Mouse (Mus musculus) limb, embryonic 12.5 days (tissue): ENCODE results near the gene Kcnn1. TPM values are rescaled to one million over a fixed set of nuclear protein-coding genes. Genes with fewer than 3 reads are reported as not detected.

Experiments used
- ATAC-seq: fragments of 200-750 bp; cut with Nextera tagmentation; 2 replicates; pipeline ENCODE4 v1.8.0; 2017; ENCODE audit warnings: low read depth, moderate TSS enrichment; ENCODE audit not compliant: insufficient number of reproducible peaks, insufficient read depth, low FRiP score, low TSS enrichment
- H3K27ac ChIP-seq: fragments of 300-500 bp; sonication (generic); 2 replicates; pipeline ENCODE4 v1.5.1; 2016; ENCODE audit warnings: mild to moderate bottlenecking, moderate library complexity
- H3K27me3 ChIP-seq: fragments of 300-500 bp; sonication (generic); 2 replicates; pipeline ENCODE4 v1.6.1; 2016; ENCODE audit warnings: mild to moderate bottlenecking, moderate library complexity
- H3K36me3 ChIP-seq: fragments of 300-500 bp; sonication (generic); 2 replicates; pipeline ENCODE4 v1.6.1; 2016; ENCODE audit warnings: mild to moderate bottlenecking, moderate library complexity
- H3K4me1 ChIP-seq: fragments of 300-500 bp; sonication (generic); replicated peaks from 2 replicates; pipeline ENCODE4 v1.6.1; 2016
- H3K4me2 ChIP-seq: fragments of 300-500 bp; sonication (generic); 2 replicates; pipeline ENCODE4 v1.6.1; 2016; ENCODE audit warnings: mild to moderate bottlenecking, moderate library complexity
- H3K4me3 ChIP-seq: fragments of 300-500 bp; sonication (generic); replicated peaks from 2 replicates; pipeline ENCODE4 v1.5.1; 2016; ENCODE audit warnings: mild to moderate bottlenecking
- H3K9ac ChIP-seq: fragments of 300-500 bp; sonication (generic); replicated peaks from 2 replicates; pipeline ENCODE4 v1.6.1; 2016; ENCODE audit warnings: mild to moderate bottlenecking, moderate library complexity
- H3K9me3 ChIP-seq: fragments of 300-500 bp; sonication (generic); 2 replicates; pipeline ENCODE4 v1.6.1; 2016; ENCODE audit warnings: mild to moderate bottlenecking, moderate library complexity
- WGBS: fragments of 180-500 bp; shearing (Covaris S2); methylation state at CpG from one replicate; pipeline ENCODE4 v1.1.7; 2016; 5-methylcytosine and 5-hydroxymethylcytosine counted together
- polyA plus RNA-seq: library from polyadenylated mRNA; unstranded; fragments of >200 nt; fragmentation: Nextera tagmentation; extraction: Ambion mirVana; gene quantifications from 2 replicates; pipeline ENCODE4 v1.2.1, GENCODE M21; 2016

The Kcnn1 gene
- polyA plus RNA-seq: 4.3 and 6.0 TPM in 2 replicates

- H3K9ac ChIP-seq: peak within 1 kb of the TSS; percentile 71
- H3K4me1 ChIP-seq: peaks cover 54% of the 10 kb centered on the region
- peak within 1 kb of the TSS; percentile 84; the same call in 1 of the 2 replicates for H3K27ac ChIP-seq
- WGBS: under 1% methylated on average over 53 of the region's 55 CpGs
- H3K4me2 ChIP-seq: peak within 1 kb of the TSS; percentile 96
- no peaks in the 10 kb centered on the region for H3K9me3 ChIP-seq
- peak within 1 kb of the TSS; percentile 55 for H3K4me3 ChIP-seq
- peaks cover 34% of the 10 kb centered on the region for H3K27me3 ChIP-seq
- ATAC-seq: no peak
- peaks cover 6% of the 10 kb centered on the region; the same call in 1 of the 2 replicates for H3K36me3 ChIP-seq
Measured at GRCm38 (mm10) chr8:70862824-70863641, at the start of gene Kcnn1. Gene Kcnn1, minus strand, starts transcription at chr8:70863258.

- Histone ChIP-seq H3K27ac (no peak overlapping the region), H3K36me3 (peaks cover 66% of the 10 kb centered on the region), H3K9me3 (no peaks in the 10 kb centered on the region), H3K4me1 (peaks cover 6% of the 10 kb centered on the region), H3K4me2 (no peak overlapping the region), H3K27me3 (no peaks in the 10 kb centered on the region), H3K4me3 (no peak overlapping the region), H3K9ac (no peak overlapping the region)
- 92% methylated on average over 5 of the region's 5 CpGs for WGBS
- no peak for ATAC-seq
Measured at GRCm38 (mm10) chr8:70911596-70911995, 48.5 kb upstream of the Kcnn1 start.

GRCm38 (mm10) chr8:70907518-70907917 lies 44.5 kb upstream of the Kcnn1 start:
- ATAC-seq: no peak
- Histone ChIP-seq H3K9ac (no peak overlapping the region), H3K4me1 (peaks cover 15% of the 10 kb centered on the region), H3K27ac (no peak overlapping the region), H3K36me3 (peaks cover 25% of the 10 kb centered on the region), H3K9me3 (no peaks in the 10 kb centered on the region), H3K4me3 (no peak overlapping the region), H3K27me3 (peaks cover 1% of the 10 kb centered on the region; the same call in 1 of the 2 replicates), H3K4me2 (peak overlapping the region; percentile 95; the same call in 1 of the 2 replicates)
- WGBS: 91% methylated on average over 2 of the region's 2 CpGs

GRCm38 (mm10) chr8:70905831-70906736 lies 43.0 kb upstream of the Kcnn1 start, which contains the start of gene Map1s:
Gene Map1s, plus strand, starts transcription at chr8:70905932.
- H3K27ac ChIP-seq: peak within 1 kb of the TSS; percentile 91
- peak within 1 kb of the TSS; percentile 91 for H3K9ac ChIP-seq
- peaks cover 10% of the 10 kb centered on the region for H3K36me3 ChIP-seq
- peak within 1 kb of the TSS; percentile 95 for H3K4me2 ChIP-seq
- whole genome bisulfite sequencing: under 1% methylated on average over 85 of the region's 86 CpGs
- H3K4me1 ChIP-seq: peaks cover 15% of the 10 kb centered on the region
- no peaks in the 10 kb centered on the region for H3K9me3 ChIP-seq
- peak within 1 kb of the TSS; percentile 79 for H3K4me3 ChIP-seq
- peak; percentile 88 for ATAC-seq
- peaks cover 8% of the 10 kb centered on the region; the same call in 1 of the 2 replicates for H3K27me3 ChIP-seq

- Histone ChIP-seq H3K4me1 (peaks cover 15% of the 10 kb centered on the region), H3K27me3 (peaks cover 8% of the 10 kb centered on the region; the same call in 1 of the 2 replicates), H3K9ac (peak overlapping the region; percentile 91), H3K4me3 (peak overlapping the region; percentile 79), H3K9me3 (no peaks in the 10 kb centered on the region), H3K27ac (peak overlapping the region; percentile 91; the same call in 1 of the 2 replicates), H3K36me3 (peaks cover 5% of the 10 kb centered on the region; the same call in 1 of the 2 replicates), H3K4me2 (peak overlapping the region; percentile 95)
- ATAC-seq: peak; percentile 21; the same call in 1 of the 2 replicates
- 18% methylated on average over 8 of the region's 8 CpGs for WGBS
Measured at GRCm38 (mm10) chr8:70905463-70905830, 42.4 kb upstream of the Kcnn1 start.

GRCm38 (mm10) chr8:70904532-70904931 lies 41.5 kb upstream of the Kcnn1 start:
- Histone ChIP-seq H3K27me3 (peaks cover 8% of the 10 kb centered on the region; the same call in 1 of the 2 replicates), H3K36me3 (peaks cover 5% of the 10 kb centered on the region; the same call in 1 of the 2 replicates), H3K27ac (no peak overlapping the region), H3K4me1 (peaks cover 15% of the 10 kb centered on the region), H3K9me3 (no peaks in the 10 kb centered on the region), H3K4me2 (no peak overlapping the region), H3K4me3 (no peak overlapping the region), H3K9ac (no peak overlapping the region)
- 66% methylated on average over 4 of the region's 4 CpGs for WGBS
- ATAC-seq: no peak

GRCm38 (mm10) chr8:70903582-70903981 lies 40.5 kb upstream of the Kcnn1 start:
- Histone ChIP-seq H3K27me3 (peaks cover 8% of the 10 kb centered on the region; the same call in 1 of the 2 replicates), H3K4me1 (peaks cover 18% of the 10 kb centered on the region), H3K36me3 (no peaks in the 10 kb centered on the region), H3K9me3 (no peaks in the 10 kb centered on the region), H3K27ac (no peak overlapping the region), H3K9ac (no peak overlapping the region), H3K4me2 (no peak overlapping the region), H3K4me3 (no peak overlapping the region)
- no peak for ATAC-seq

- Histone ChIP-seq H3K9me3 (no peaks in the 10 kb centered on the region), H3K4me2 (no peak overlapping the region), H3K27me3 (peaks cover 8% of the 10 kb centered on the region; the same call in 1 of the 2 replicates), H3K4me1 (peaks cover 22% of the 10 kb centered on the region), H3K9ac (no peak overlapping the region), H3K4me3 (no peak overlapping the region), H3K27ac (no peak overlapping the region), H3K36me3 (no peaks in the 10 kb centered on the region)
- WGBS: 57% methylated on average over 4 of the region's 4 CpGs
- ATAC-seq: no peak
Measured at GRCm38 (mm10) chr8:70903112-70903511, 40.1 kb upstream of the Kcnn1 start.

GRCm38 (mm10) chr8:70902211-70902610 lies 39.2 kb upstream of the Kcnn1 start:
- Histone ChIP-seq H3K27ac (no peak overlapping the region), H3K4me3 (no peak overlapping the region), H3K36me3 (no peaks in the 10 kb centered on the region), H3K9me3 (no peaks in the 10 kb centered on the region), H3K27me3 (peaks cover 8% of the 10 kb centered on the region; the same call in 1 of the 2 replicates), H3K9ac (no peak overlapping the region), H3K4me1 (peaks cover 22% of the 10 kb centered on the region), H3K4me2 (no peak overlapping the region)
- no peak for ATAC-seq
- WGBS: 41% methylated on average over 5 of the region's 5 CpGs

- H3K4me2 ChIP-seq: no peak overlapping the region
- no peak overlapping the region for H3K9ac ChIP-seq
- H3K36me3 ChIP-seq: peaks cover 4% of the 10 kb centered on the region
- no peaks in the 10 kb centered on the region for H3K9me3 ChIP-seq
- peaks cover 18% of the 10 kb centered on the region for H3K4me1 ChIP-seq
- H3K4me3 ChIP-seq: no peak overlapping the region
- whole genome bisulfite sequencing: 78% methylated on average over 2 of the region's 2 CpGs
- no peak overlapping the region for H3K27ac ChIP-seq
- peaks cover 8% of the 10 kb centered on the region; the same call in 1 of the 2 replicates for H3K27me3 ChIP-seq
- ATAC-seq: no peak
Measured at GRCm38 (mm10) chr8:70900872-70901387, 37.9 kb upstream of the Kcnn1 start.
